Mouse (Mus musculus) CH12.LX (cell line): ENCODE results near the gene Iah1. TPM values are rescaled to one million over a fixed set of nuclear protein-coding genes. Genes with fewer than 3 reads are reported as not detected.

Source experiments
- DNase-seq: peaks from one replicate; pipeline ENCODE4 v3.0.0-alpha.2; 2013; ENCODE audit errors: extremely low read depth
- H3K27ac ChIP-seq: 2 replicates; pipeline ENCODE4 v1.5.1; 2012; ENCODE audit warnings: low read depth, mild to moderate bottlenecking, control low read depth, moderate library complexity; ENCODE audit not compliant: insufficient read depth
- H3K27me3 ChIP-seq: replicated peaks from 2 replicates; pipeline ENCODE3; 2012; ENCODE audit warnings: inconsistent platforms
- H3K36me3 ChIP-seq, 2 experiments: replicated peaks in 1 of 2; 2 replicates each; pipeline versions ENCODE3 to v1.6.1; 2012; ENCODE audit warnings: inconsistent platforms in 1 of 2, low read length in 1 of 2, mild to moderate bottlenecking in 1 of 2, mixed read lengths in 1 of 2, moderate library complexity in 1 of 2; ENCODE audit not compliant: control insufficient read depth in 1 of 2, insufficient read depth in 1 of 2
- H3K4me1 ChIP-seq, 2 experiments: 2 replicates each; pipeline ENCODE4 v1.6.1; 2012; ENCODE audit warnings: inconsistent platforms in 1 of 2, moderate library complexity in 1 of 2; ENCODE audit not compliant: insufficient read depth in 2 of 2, control insufficient read depth in 1 of 2
- H3K4me2 ChIP-seq: 2 replicates; pipeline ENCODE4 v1.6.1; 2012; ENCODE audit warnings: low read depth, mild to moderate bottlenecking, control low read depth; ENCODE audit not compliant: poor library complexity, insufficient read depth, severe bottlenecking
- H3K4me3 ChIP-seq, 3 experiments: fragments of 150-350 bp in 1 of 3; sonication (generic) in 1 of 3; replicated peaks in 1 of 3; 2 replicates each; pipeline versions ENCODE3 to v1.5.1; 2011 to 2012; ENCODE audit warnings: low read depth in 2 of 3, low read length in 2 of 3, mild to moderate bottlenecking in 2 of 3, moderate library complexity in 2 of 3, control low read depth in 1 of 3, improper control_type of control experiment in 1 of 3, inconsistent platforms in 1 of 3, mixed read lengths in 1 of 3; ENCODE audit not compliant: poor library complexity in 1 of 3
- H3K79me2 ChIP-seq: replicated peaks from 2 replicates; pipeline ENCODE4 v1.6.1; 2012; ENCODE audit warnings: mild to moderate bottlenecking, moderate library complexity; ENCODE audit not compliant: control insufficient read depth, poor library complexity, insufficient read depth, severe bottlenecking; ENCODE audit errors: extremely low read depth
- H3K9ac ChIP-seq: 2 replicates; pipeline ENCODE4 v1.6.1; 2012; ENCODE audit warnings: low read depth, mild to moderate bottlenecking, control low read depth, moderate library complexity; ENCODE audit not compliant: insufficient read depth
- H3K9me3 ChIP-seq: replicated peaks from 2 replicates; pipeline ENCODE3; 2012; ENCODE audit warnings: low read length, inconsistent platforms, mixed read lengths
- BHLHE40 ChIP-seq: IDR thresholded peaks from 2 replicates; pipeline ENCODE4 v1.6.1; 2011; ENCODE audit warnings: mild to moderate bottlenecking, low read depth, low read length, improper control_type of control experiment
- CHD2 ChIP-seq: IDR thresholded peaks from 2 replicates; pipeline ENCODE4 v1.6.1; 2011; ENCODE audit warnings: low read length, improper control_type of control experiment
- CTCF ChIP-seq, 2 experiments: IDR thresholded peaks in 1 of 2; conservative IDR thresholded peaks in 1 of 2; 2 replicates each; pipeline ENCODE4 v1.5.1; 2011 to 2012; ENCODE audit warnings: low read depth in 2 of 2, low read length in 2 of 2, improper control_type of control experiment in 1 of 2, inconsistent platforms in 1 of 2, mild to moderate bottlenecking in 1 of 2, moderate library complexity in 1 of 2
- E2F4 ChIP-seq: IDR thresholded peaks from 2 replicates; pipeline ENCODE4 v1.6.1; 2011; ENCODE audit warnings: low read depth, low read length, improper control_type of control experiment; ENCODE audit not compliant: insufficient replicate concordance
- JUN ChIP-seq: IDR thresholded peaks from 2 replicates; pipeline ENCODE4 v1.6.1; 2011; ENCODE audit warnings: low read depth, mild to moderate bottlenecking, low read length, improper control_type of control experiment, moderate library complexity; ENCODE audit not compliant: insufficient read depth
- JUND ChIP-seq: conservative IDR thresholded peaks from 2 replicates; pipeline ENCODE4 v1.6.1; 2011; ENCODE audit warnings: low read depth, low read length, improper control_type of control experiment
- KAT2A ChIP-seq: IDR thresholded peaks from 2 replicates; pipeline ENCODE4 v1.6.1; 2012; ENCODE audit warnings: low read length, improper control_type of control experiment, inconsistent platforms; ENCODE audit not compliant: insufficient replicate concordance
- MAFK ChIP-seq: IDR thresholded peaks from 2 replicates; pipeline ENCODE4 v1.6.1; 2011; ENCODE audit warnings: low read length, improper control_type of control experiment; ENCODE audit not compliant: insufficient replicate concordance
- MAX ChIP-seq: IDR thresholded peaks from 2 replicates; pipeline ENCODE4 v1.6.1; 2011; ENCODE audit warnings: low read length, improper control_type of control experiment
- MYC ChIP-seq: IDR thresholded peaks from 2 replicates; pipeline ENCODE4 v1.6.1; 2011; ENCODE audit warnings: low read depth, mild to moderate bottlenecking, improper control_type of control experiment, low read length
- NELFE ChIP-seq: IDR thresholded peaks from 2 replicates; pipeline ENCODE4 v1.6.1; 2011; ENCODE audit warnings: low read depth, low read length, improper control_type of control experiment
- POLR2AphosphoS2 ChIP-seq: IDR thresholded peaks from 2 replicates; pipeline ENCODE4 v1.6.1; 2011; ENCODE audit warnings: low read depth, low read length, improper control_type of control experiment
- RCOR1 ChIP-seq: conservative IDR thresholded peaks from 2 replicates; pipeline ENCODE4 v1.6.1; 2012; ENCODE audit warnings: low read depth, mild to moderate bottlenecking, inconsistent platforms, low read length, improper control_type of control experiment
- SIN3A ChIP-seq: IDR thresholded peaks from 2 replicates; pipeline ENCODE4 v1.6.1; 2012; ENCODE audit warnings: low read length, improper control_type of control experiment, inconsistent platforms
- SMC3 ChIP-seq: IDR thresholded peaks from 2 replicates; pipeline ENCODE4 v1.6.1; 2011; ENCODE audit warnings: low read depth, low read length, improper control_type of control experiment
- TCF12 ChIP-seq: IDR thresholded peaks from 2 replicates; pipeline ENCODE4 v1.6.1; 2014; ENCODE audit warnings: low read depth, mild to moderate bottlenecking, inconsistent platforms, low read length, improper control_type of control experiment
- UBTF ChIP-seq: IDR thresholded peaks from 2 replicates; pipeline ENCODE4 v1.6.1; 2012; ENCODE audit warnings: low read depth, mild to moderate bottlenecking, inconsistent platforms, low read length, improper control_type of control experiment, moderate library complexity
- USF1 ChIP-seq: IDR thresholded peaks from 2 replicates; pipeline ENCODE4 v1.6.1; 2014; ENCODE audit warnings: low read depth, mild to moderate bottlenecking, inconsistent platforms, low read length, improper control_type of control experiment
- USF2 ChIP-seq: conservative IDR thresholded peaks from 2 replicates; pipeline ENCODE4 v1.6.1; 2011; ENCODE audit warnings: low read depth, low read length, improper control_type of control experiment
- ZC3H11A ChIP-seq: IDR thresholded peaks from 2 replicates; pipeline ENCODE4 v1.6.1; 2012; ENCODE audit warnings: low read depth, mild to moderate bottlenecking, inconsistent platforms, low read length, improper control_type of control experiment
- ZNF384 ChIP-seq: IDR thresholded peaks from 2 replicates; pipeline ENCODE4 v1.6.1; 2012; ENCODE audit warnings: low read depth, low read length, improper control_type of control experiment, inconsistent platforms
- dilution Hi-C: fragments of 300-500 bp; cut with MboI; formaldehyde crosslinking; loops from 2 replicates; pipeline ENCODE4 v1.14.3; 2020; ENCODE audit warnings: low sequenced_read_pairs; ENCODE audit not compliant: extremely low pct_unique_long_range_greater_than_20kb, extremely low pct_ligation_motif_present
- in situ Hi-C: fragments of 300-500 bp; cut with MboI; formaldehyde crosslinking; loops from 3 replicates; pipeline ENCODE4 v1.14.3; 2019; ENCODE audit warnings: low sequenced_read_pairs, low pct_ligation_motif_present, low pct_unique_long_range_greater_than_20kb, mixed read lengths
- polyA plus RNA-seq: library from polyadenylated mRNA; unstranded; fragments of >175 nt; gene quantifications from 2 replicates; pipeline ENCODE4 v1.2.1, GENCODE M21; 2012; ENCODE audit warnings: low read depth; ENCODE audit not compliant: insufficient read length
- total RNA-seq, 2 experiments: library from RNA; depleted of rRNA; stranded (reverse); fragments of 300-350 nt in 1 of 2; fragments of >200 nt in 1 of 2; gene quantifications; 2 replicates each; pipeline ENCODE4 v1.2.3; 2012 to 2014

Gene Iah1
- total and polyA plus RNA-seq, 3 experiments = 62.2 to 126 (median 106) TPM

DNA sequence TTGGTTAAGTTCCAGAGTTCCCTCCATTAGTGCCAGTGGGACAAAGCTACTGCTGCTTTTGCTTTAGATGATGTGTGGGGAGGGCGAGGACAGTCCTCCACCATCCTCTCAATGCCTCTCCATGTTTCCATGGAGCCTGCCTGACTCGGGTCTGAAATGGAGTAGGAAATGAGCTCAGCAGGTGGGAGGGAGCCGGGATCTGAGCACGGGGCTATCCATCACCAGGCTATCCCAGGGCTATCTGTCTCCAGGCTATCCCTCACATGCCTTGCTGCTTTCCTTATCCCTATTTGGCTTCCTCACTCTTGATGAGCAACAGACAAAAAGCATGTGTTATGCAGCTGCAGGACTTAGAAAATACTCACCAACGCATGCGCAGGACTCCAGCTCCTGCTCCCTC, 15.5 kb downstream of the Iah1 start:
- no peak for TF ChIP-seq SMC3
- TF ChIP-seq E2F4 = no peak
- TF ChIP-seq POLR2AphosphoS2 = no peak
- no peak for TF ChIP-seq RCOR1
- TF ChIP-seq MAFK = no peak
- TF ChIP-seq NELFE = no peak
- no peak for TF ChIP-seq TCF12
- TF ChIP-seq ZC3H11A = no peak
- no peak for TF ChIP-seq SIN3A
- no peak for TF ChIP-seq CTCF (conservative IDR thresholded peaks at IDR 0.05 in 1 of 2, IDR thresholded peaks at IDR 0.05 in 1 of 2; ENCODE audit: low read depth in 2 of 2, low read length in 2 of 2)
- no peak for TF ChIP-seq USF2
- TF ChIP-seq USF1 = no peak
- TF ChIP-seq JUN = no peak
- TF ChIP-seq UBTF = no peak
- no peak for TF ChIP-seq KAT2A
- TF ChIP-seq BHLHE40 = no peak
- no peak for TF ChIP-seq MAX
- TF ChIP-seq ZNF384 = no peak
- TF ChIP-seq MYC = no peak
- Histone ChIP-seq H3K4me3 (no peak overlapping the region), H3K79me2 (no peaks in the 10 kb centered on the region), H3K27ac (no peak overlapping the region), H3K4me1 (peaks cover 8 to 20% of the 10 kb centered on the region in 2 experiments), H3K9me3 (no peaks in the 10 kb centered on the region), H3K36me3 (peaks cover 66 to 83% of the 10 kb centered on the region in 2 experiments), H3K27me3 (no peaks in the 10 kb centered on the region), H3K4me2 (no peak overlapping the region), H3K9ac (no peak overlapping the region)
- DNase-seq = no peak
- dilution Hi-C loops (no loop called here), in situ Hi-C loops (no loop called here)

- Histone ChIP-seq H3K4me3 (no peak overlapping the region), H3K27ac (no peak overlapping the region), H3K4me2 (no peak overlapping the region), H3K4me1 (peaks cover 12 to 33% of the 10 kb centered on the region in 2 experiments), H3K9me3 (no peaks in the 10 kb centered on the region), H3K9ac (no peak overlapping the region), H3K36me3 (peaks cover 60 to 76% of the 10 kb centered on the region in 2 experiments), H3K27me3 (no peaks in the 10 kb centered on the region), H3K79me2 (no peaks in the 10 kb centered on the region)
- no peak for TF ChIP-seq CHD2
- no peak for TF ChIP-seq JUND
- in situ Hi-C loops (no loop called here), dilution Hi-C loops (no loop called here)
- DNase-seq = no peak
Observed at GRCm38 (mm10) chr12:21333021-21333420, 16.8 kb downstream of the Iah1 start.
